Mouse (Mus musculus) spleen, embryonic (tissue): ENCODE measurements around the gene Twf2.

Experiments
- CTCF ChIA-PET: fragments of 350-600 bp; sonication (Branson Sonifier 250); formaldehyde crosslinking; loops from one replicate; lab custom pipeline; 2022; lab: Charles Lee

Gene Twf2

GRCm38 (mm10) chr9:106176769-106177168 lies 26.1 kb upstream of the Twf2 start:
- CTCF ChIA-PET, result no interaction called here

DNA sequence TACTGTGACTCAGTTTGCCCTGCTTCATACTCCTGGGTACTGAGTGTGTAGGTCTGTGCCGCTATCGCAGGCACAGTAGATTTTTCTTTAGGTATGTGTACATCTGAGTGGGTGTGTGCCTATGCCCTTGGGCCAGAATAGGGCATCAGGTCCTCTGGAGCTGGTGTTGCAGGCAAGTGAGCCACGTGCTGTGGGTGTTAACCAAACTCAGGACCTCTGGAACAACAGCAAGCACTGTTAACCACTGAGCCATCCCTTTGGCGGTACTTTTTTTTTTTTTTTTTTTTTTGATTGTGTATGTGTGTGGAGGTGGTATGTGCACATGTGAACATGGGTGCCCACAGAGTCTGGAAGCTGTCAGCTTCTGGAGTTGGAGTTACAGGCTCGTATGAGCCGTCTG lies 25.1 kb upstream of the Twf2 start:
- CTCF ChIA-PET, result interaction anchor here (0.6 kb wide), 1 partner anchor 8 kb away, joined by 15 read pairs; no protein-coding TSS in a partner anchor

GRCm38 (mm10) chr9:106179454-106179853 lies 23.5 kb upstream of the Twf2 start:
- CTCF ChIA-PET, result no interaction called here

- CTCF ChIA-PET, result no interaction called here
Observed at GRCm38 (mm10) chr9:106179964-106180363, 22.9 kb upstream of the Twf2 start.

DNA sequence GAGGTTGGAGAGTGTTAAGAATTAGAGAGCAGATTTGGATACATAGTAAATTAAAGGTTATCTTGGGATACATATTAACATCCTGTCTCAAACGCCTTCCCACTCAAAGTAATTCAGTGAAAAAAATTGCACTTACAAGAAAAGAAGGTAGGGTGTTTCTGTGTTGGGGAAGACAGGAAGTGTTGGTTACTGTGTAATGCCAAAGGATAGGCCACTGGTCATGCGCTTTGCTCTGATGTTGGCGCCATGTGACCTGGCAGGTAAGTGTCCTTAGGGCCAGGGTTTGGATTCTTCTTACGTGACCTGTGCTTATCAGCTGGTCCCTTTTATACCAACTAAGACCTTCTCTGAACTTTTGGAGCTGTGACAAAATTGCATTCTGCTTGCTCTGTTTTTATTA lies 20.8 kb upstream of the Twf2 start:
- CTCF ChIA-PET, result no interaction called here

- CTCF ChIA-PET, result no interaction called here
Observed at GRCm38 (mm10) chr9:106183996-106184395, 18.9 kb upstream of the Twf2 start.

- CTCF ChIA-PET, result no interaction called here
Observed at GRCm38 (mm10) chr9:106191355-106191754, 11.6 kb upstream of the Twf2 start.

DNA sequence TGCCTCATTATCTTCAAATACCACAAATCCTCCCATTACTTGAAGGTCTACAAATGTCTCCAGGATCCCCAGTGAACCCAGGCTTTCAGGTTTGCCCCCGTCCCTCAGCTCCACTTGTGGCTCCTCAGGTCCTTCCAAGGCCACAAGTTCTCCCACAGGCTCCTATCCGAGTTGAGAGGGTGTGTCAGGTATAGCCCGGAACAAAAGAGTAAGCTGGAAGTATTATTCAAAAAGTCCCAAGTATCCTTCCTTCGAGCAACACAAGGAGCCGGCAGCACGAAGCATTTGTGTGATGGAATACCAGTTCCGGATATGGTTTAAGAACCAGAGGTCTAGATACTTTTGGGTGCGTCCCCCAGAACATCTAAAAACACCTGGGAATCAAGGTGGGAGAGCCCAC lies 10.9 kb upstream of the Twf2 start:
- CTCF ChIA-PET, result interaction anchor here (0.6 kb wide), 1 partner anchor 37 kb away, joined by 9 read pairs; no protein-coding TSS in a partner anchor

DNA sequence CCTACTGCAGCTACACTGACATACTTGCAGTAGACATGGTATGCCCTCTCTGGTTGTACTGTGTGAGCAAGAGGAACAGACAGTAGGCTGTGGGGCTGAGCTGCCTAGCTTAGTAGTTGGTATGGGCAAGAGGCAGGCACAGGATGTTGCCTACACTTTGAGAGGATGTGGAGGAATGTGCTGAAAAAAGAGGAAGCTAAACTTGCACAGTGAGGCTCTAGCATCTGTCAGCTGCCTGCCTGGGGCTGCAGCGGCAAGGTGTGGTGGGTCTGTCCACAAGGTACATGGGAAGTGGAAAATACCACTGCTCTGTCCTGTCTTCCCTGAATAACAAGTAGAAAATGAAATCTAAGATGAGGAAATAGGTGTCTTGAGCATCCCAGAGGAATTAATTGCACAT lies 9.9 kb upstream of the Twf2 start:
- CTCF ChIA-PET, result no interaction called here

DNA sequence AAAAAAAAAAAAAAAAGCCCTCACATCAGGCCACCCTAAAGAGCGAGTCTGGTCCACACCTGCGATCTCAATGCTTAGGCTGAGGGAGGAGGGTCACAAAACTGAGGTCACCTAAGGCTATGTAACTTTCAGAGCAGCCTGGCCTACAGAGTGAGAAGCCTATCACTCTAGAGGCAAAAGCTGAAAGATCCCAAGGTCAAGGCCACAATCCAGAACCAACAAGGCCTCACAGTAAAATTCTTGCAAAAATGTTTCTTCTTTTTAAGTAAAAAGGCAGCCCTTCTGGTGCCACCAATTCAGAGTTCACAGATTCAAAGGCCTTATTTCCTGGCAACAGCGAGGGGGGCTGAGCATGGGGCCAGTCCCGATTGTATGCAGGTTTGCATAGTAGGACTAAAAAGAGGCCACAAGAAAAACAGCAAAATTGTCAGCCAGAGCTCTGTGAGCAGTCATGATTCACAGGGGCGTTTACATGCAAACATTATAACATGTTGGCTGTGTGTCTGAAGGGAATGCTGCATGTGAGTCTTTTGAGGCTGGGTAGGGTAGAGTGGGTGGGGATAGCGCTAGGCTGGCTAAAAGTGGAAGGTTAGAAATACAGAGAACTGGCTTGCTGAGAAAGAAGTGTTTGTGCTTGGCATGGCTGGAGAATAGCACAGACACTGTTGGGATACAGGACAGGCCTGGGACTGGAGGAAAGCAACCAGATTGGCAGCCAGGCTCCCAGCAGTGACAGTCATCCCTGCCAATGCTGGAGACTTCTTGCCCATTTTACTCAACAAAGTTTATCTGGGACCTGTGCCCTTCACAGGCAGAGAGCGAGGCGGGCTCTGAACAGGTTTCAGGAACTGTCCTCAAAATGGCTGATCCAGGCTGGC lies 8.7 kb upstream of the Twf2 start:
- CTCF ChIA-PET, result no interaction called here

DNA sequence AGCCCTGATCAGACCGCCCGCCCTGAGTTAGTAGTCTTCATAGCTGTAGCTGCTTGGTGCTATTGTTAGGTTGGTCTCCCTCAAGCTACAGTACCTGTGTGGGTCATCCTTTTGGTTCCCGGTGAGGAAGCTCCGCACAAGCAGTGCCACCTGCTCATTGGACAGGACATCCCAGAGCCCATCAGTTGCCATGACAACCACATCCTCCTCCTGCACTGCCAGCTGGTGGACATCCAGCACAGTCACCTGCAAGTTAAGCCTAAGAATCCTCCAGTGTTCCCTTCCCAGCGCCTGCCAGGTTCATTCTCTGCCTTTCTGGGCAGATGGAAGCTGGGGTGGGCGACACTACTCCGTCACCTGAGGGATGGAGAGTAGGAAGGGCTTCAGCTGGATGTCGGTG lies 7.2 kb upstream of the Twf2 start:
- CTCF ChIA-PET, result interaction anchor here (1.4 kb wide), 1 partner anchor 10 kb away, joined by 4 read pairs; no protein-coding TSS in a partner anchor

- CTCF ChIA-PET, result interaction anchor here (0.6 to 1.4 kb wide), 2 partner anchors 8 to 66 kb away, joined by 4 to 8 read pairs; no protein-coding TSS in a partner anchor
Observed at GRCm38 (mm10) chr9:106197081-106197713, 5.7 kb upstream of the Twf2 start.

DNA sequence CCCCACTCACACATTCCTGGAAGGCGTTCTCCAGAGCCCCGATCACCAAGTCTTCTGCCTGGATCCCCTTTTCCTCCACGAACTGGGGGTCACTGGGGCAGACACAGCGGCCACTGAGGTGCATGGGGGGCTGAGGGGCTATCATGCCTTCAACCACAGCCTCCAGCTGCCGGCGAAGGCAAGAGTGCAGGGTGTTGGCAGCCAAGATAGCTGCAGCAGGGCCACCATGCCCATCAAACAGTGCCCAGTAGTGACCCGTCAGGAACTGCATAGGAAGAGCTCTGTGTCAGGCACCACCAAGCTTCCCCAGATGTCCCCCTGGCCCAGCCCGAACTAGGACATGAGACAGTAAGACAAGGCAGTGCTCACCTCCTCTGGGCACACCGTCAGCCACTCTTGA lies 5.2 kb upstream of the Twf2 start:
- CTCF ChIA-PET, result no interaction called here

- CTCF ChIA-PET, result no interaction called here
Observed at GRCm38 (mm10) chr9:106198962-106199458, 3.9 kb upstream of the Twf2 start.

DNA sequence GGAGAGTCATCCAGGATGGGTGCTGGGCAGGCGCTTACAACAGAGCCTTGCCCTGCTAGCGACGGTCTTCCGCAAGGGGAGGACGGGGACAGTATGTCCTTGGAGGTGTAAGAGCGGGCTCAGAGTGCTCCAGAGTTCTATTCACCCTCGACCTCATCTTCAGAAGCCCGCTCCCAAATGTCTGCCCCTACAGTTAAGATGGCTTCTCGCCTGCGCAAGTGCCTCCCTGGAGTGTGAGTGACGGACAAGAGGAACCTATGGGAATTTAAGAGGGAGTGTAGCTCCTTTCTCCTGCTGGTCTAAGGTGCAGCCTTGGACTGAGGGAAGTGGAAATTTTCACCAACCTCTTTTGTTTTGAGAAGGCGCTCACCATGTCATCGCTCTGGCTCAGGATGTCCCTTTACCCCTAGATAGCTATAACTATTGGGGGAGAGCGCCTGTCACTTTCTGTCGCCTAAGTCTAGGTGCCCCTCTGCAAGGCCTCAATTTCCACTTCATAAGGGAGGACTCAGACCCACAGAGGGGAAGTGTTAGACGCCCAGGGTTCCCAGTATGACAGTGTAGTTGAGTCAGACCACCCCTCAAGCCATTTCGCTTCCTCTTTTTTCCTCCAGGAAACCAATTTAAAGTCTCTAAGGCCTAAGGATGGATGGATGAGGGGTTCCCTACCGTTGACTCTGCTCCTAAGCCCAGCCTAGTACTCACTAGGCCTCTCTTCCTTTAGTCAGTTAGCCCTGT lies 3.2 kb upstream of the Twf2 start, which contains the start of gene Ppm1m:
Gene Ppm1m (minus strand): TSS at position 212 of the 738 bp plus-strand sequence.
- CTCF ChIA-PET, result no interaction called here

GRCm38 (mm10) chr9:106201895-106202294 lies 1.0 kb upstream of the Twf2 start:
- CTCF ChIA-PET, result interaction anchor here (0.6 to 0.8 kb wide), 2 partner anchors 32 to 171 kb away, joined by 6 to 9 read pairs; no protein-coding TSS in a partner anchor

DNA sequence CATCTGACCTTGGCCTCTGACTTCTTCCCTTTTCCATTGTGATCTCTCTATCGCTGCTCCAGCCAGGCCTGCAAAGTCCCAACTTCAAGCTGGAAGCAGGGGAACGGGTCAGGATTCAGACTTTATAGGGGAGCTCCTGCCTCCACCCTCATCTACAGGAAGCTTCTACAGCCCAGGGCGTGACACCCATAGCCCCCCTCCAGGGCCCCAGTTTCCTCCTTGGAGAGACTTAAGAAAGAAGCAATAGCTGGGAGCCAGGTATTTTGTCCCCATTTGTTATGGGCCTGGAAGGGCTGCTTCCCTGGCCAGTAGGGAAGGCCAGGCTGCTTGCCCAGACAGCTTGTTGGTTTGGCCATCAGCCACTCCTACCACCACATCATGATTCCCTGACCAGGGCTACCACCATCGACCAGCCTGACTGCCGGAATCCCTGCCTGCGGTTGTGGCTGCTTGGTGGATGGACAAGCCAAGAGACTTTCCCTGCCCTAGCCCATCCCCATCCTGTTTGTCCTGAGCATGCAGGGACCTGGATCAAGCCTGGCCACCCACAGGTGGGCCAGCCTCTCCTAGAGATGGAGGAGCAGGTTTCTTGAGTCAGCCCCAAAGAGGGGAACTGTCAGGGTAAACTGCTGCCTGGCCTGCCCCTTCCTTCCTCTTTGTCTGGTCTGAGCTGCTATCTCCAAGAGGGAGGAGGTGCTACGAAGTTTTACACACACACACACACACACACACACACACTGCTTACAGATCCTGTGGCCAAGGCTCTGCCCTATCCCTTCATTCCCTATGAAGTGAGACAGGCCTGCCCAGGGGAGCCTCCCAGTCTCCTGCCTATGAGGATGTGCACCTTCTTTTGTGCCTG lies 1.3 kb downstream of the Twf2 start:
- CTCF ChIA-PET, result interaction anchor here (0.6 to 1.5 kb wide), 2 partner anchors 9 to 11 kb away, joined by 3 read pairs; no protein-coding TSS in a partner anchor

- CTCF ChIA-PET, result interaction anchor here (0.5 to 1.4 kb wide), 3 partner anchors 10 to 199 kb away, joined by 4 to 7 read pairs (median 6); no protein-coding TSS in a partner anchor
Observed at GRCm38 (mm10) chr9:106205713-106206290, 2.9 kb downstream of the Twf2 start.

DNA sequence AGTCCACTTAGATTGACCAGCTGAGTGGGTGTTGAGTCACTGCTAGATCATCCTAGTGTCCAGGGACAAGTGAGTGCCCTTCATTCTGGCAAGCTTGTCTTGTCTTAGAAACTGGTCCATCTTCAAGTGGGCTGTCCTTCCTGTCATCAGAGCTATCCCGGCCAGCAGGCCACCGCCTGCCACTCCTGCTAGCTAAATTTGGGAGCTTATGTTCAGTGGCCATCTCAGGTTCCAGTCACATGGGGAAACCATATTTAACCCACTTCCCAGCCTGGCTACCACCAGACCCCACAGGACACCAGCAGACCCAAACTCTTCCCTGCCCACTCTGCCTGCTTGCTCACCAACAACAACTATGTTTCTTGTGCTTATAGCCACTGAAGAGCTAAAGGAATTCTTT lies 3.6 kb downstream of the Twf2 start:
- CTCF ChIA-PET, result no interaction called here

GRCm38 (mm10) chr9:106208181-106208580 lies 5.3 kb downstream of the Twf2 start:
- CTCF ChIA-PET, result interaction anchor here (0.5 kb wide), 1 partner anchor 683 kb away, joined by 3 read pairs; no protein-coding TSS in a partner anchor
